Mouse (Mus musculus): ENCODE data around the gene Cenpv. TPM values are rescaled to one million over a fixed set of nuclear protein-coding genes. Genes with fewer than 3 reads are reported as not detected.

Cenpv gene
- polyA plus RNA-seq, 1 experiment: 7.3 TPM

GRCm38 (mm10) chr11:62540969-62541368 lies 1.9 kb upstream of the Cenpv start:
- TF ChIP-seq POLR2A (IDR thresholded peaks at IDR 0.05; ENCODE audit: low read depth, low read length) (no peak), CTCF (IDR thresholded peaks at IDR 0.05; ENCODE audit: borderline replicate concordance, insufficient read depth, low read length) (no peak)
- peaks cover 3% of the 10 kb centered on the region; the same call in 1 of the 2 replicates for H3K4me1 ChIP-seq (ENCODE audit: control insufficient read depth, insufficient read depth, low read length)
- no peak overlapping the region for H3K4me3 ChIP-seq (ENCODE audit: insufficient read depth, low read length)
- H3K27ac ChIP-seq (ENCODE audit: insufficient read depth, low read length): no peak overlapping the region

DNA sequence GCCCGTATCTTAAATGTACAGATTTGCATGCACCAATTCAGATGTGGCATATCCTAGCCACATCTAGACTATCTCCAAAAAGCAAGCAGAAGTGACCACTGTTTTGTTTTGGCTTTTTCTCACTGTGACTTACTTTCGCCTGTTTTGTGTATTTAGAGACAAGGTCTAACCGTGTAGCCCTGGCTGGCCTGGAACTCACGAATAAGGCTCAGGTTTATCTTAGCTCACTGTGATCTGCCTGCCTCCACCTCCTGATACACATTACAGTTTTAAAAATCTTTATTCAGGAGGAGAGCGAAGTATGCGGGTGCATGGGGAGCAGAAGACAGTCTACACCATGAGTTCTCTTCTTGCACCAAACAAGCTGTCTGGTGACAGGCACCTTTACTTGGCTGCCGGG lies 1.1 kb upstream of the Cenpv start:
- Histone ChIP-seq H3K4me1 (ENCODE audit: control insufficient read depth, insufficient read depth, low read length) (peaks cover 3% of the 10 kb centered on the region; the same call in 1 of the 2 replicates), H3K27ac (ENCODE audit: insufficient read depth, low read length) (no peak overlapping the region), H3K4me3 (ENCODE audit: insufficient read depth, low read length) (no peak overlapping the region)
- TF ChIP-seq POLR2A (IDR thresholded peaks at IDR 0.05; ENCODE audit: low read depth, low read length) (no peak), CTCF (IDR thresholded peaks at IDR 0.05; ENCODE audit: borderline replicate concordance, insufficient read depth, low read length) (no peak)

GRCm38 (mm10) chr11:62538321-62539088 lies 556 bp downstream of the Cenpv start:
- no peak for TF ChIP-seq CTCF (IDR thresholded peaks at IDR 0.05; ENCODE audit: borderline replicate concordance, insufficient read depth, low read length)
- no peak for TF ChIP-seq POLR2A (IDR thresholded peaks at IDR 0.05; ENCODE audit: low read depth, low read length)
- peaks cover 3% of the 10 kb centered on the region; the same call in 1 of the 2 replicates for H3K4me1 ChIP-seq (ENCODE audit: control insufficient read depth, insufficient read depth, low read length)
- no peak overlapping the region for H3K27ac ChIP-seq (ENCODE audit: insufficient read depth, low read length)
- H3K4me3 ChIP-seq (ENCODE audit: insufficient read depth, low read length): peak overlapping the region; percentile 55

GRCm38 (mm10) chr11:62537590-62537989 lies 1.5 kb downstream of the Cenpv start:
- Histone ChIP-seq H3K4me1 (ENCODE audit: control insufficient read depth, insufficient read depth, low read length) (peaks cover 3% of the 10 kb centered on the region; the same call in 1 of the 2 replicates), H3K4me3 (ENCODE audit: insufficient read depth, low read length) (no peak overlapping the region), H3K27ac (ENCODE audit: insufficient read depth, low read length) (no peak overlapping the region)
- TF ChIP-seq POLR2A (IDR thresholded peaks at IDR 0.05; ENCODE audit: low read depth, low read length) (no peak), CTCF (IDR thresholded peaks at IDR 0.05; ENCODE audit: borderline replicate concordance, insufficient read depth, low read length) (no peak)

- Histone ChIP-seq H3K4me3 (ENCODE audit: insufficient read depth, low read length) (no peak overlapping the region), H3K4me1 (ENCODE audit: control insufficient read depth, insufficient read depth, low read length) (peaks cover 3% of the 10 kb centered on the region; the same call in 1 of the 2 replicates), H3K27ac (ENCODE audit: insufficient read depth, low read length) (no peak overlapping the region)
- TF ChIP-seq CTCF (IDR thresholded peaks at IDR 0.05; ENCODE audit: borderline replicate concordance, insufficient read depth, low read length): no peak
- no peak for TF ChIP-seq POLR2A (IDR thresholded peaks at IDR 0.05; ENCODE audit: low read depth, low read length)
Measured at GRCm38 (mm10) chr11:62537089-62537488, 2.0 kb downstream of the Cenpv start.

DNA sequence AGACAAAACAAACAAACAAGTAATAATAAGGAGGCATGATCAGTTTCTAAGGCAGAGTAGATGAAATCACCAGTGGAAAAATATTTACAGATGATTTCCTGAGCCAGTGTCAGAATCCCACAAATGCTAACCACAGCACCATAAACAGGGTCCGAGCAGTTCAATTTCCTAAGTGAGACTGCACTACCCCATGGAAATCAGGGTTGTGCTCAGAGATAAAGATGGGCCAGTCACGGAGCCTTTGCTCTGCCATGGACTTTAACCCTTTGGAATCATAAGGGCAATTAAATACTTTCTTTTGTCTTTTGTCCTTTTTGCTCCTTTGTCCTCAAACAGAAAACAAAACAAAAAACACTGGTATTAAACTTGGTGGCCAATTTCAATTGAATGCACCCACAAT lies 16.8 kb downstream of the Cenpv start:
- Histone ChIP-seq H3K27ac (ENCODE audit: insufficient read depth, low read length) (no peak overlapping the region), H3K4me1 (ENCODE audit: control insufficient read depth, insufficient read depth, low read length) (no peaks in the 10 kb centered on the region), H3K4me3 (ENCODE audit: insufficient read depth, low read length) (no peak overlapping the region)
- TF ChIP-seq CTCF (IDR thresholded peaks at IDR 0.05; ENCODE audit: borderline replicate concordance, insufficient read depth, low read length) (no peak), POLR2A (IDR thresholded peaks at IDR 0.05; ENCODE audit: low read depth, low read length) (no peak)

DNA sequence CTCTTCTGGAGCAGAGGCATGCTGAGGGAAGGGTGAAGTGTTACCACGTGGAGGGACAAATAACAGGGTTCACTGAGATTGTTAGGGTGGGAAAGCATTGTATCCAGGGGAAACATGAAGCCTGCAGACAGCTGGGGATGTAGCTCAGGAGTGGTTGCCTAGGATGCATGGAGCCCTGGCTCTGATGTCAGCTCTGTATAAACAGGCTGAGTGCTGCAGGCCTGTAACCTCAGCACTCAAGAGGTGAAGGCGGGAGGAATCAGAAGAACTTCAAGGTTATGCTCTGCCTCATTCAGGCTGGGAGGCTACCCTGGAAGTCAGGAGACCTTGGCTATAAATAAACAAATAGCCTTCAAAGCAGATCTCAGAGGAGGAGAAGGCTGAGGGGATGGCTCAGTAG lies 20.1 kb downstream of the Cenpv start:
- no peak overlapping the region for H3K4me3 ChIP-seq (ENCODE audit: insufficient read depth, low read length)
- H3K4me1 ChIP-seq (ENCODE audit: control insufficient read depth, insufficient read depth, low read length): no peaks in the 10 kb centered on the region
- H3K27ac ChIP-seq (ENCODE audit: insufficient read depth, low read length): no peak overlapping the region
- no peak for TF ChIP-seq CTCF (IDR thresholded peaks at IDR 0.05; ENCODE audit: borderline replicate concordance, insufficient read depth, low read length)
- no peak for TF ChIP-seq POLR2A (IDR thresholded peaks at IDR 0.05; ENCODE audit: low read depth, low read length)

- Histone ChIP-seq H3K4me1 (ENCODE audit: control insufficient read depth, insufficient read depth, low read length) (no peaks in the 10 kb centered on the region), H3K4me3 (ENCODE audit: insufficient read depth, low read length) (no peak overlapping the region), H3K27ac (ENCODE audit: insufficient read depth, low read length) (no peak overlapping the region)
- TF ChIP-seq CTCF (IDR thresholded peaks at IDR 0.05; ENCODE audit: borderline replicate concordance, insufficient read depth, low read length): no peak
- TF ChIP-seq POLR2A (IDR thresholded peaks at IDR 0.05; ENCODE audit: low read depth, low read length): no peak
Measured at GRCm38 (mm10) chr11:62513311-62513710, 25.8 kb downstream of the Cenpv start.

DNA sequence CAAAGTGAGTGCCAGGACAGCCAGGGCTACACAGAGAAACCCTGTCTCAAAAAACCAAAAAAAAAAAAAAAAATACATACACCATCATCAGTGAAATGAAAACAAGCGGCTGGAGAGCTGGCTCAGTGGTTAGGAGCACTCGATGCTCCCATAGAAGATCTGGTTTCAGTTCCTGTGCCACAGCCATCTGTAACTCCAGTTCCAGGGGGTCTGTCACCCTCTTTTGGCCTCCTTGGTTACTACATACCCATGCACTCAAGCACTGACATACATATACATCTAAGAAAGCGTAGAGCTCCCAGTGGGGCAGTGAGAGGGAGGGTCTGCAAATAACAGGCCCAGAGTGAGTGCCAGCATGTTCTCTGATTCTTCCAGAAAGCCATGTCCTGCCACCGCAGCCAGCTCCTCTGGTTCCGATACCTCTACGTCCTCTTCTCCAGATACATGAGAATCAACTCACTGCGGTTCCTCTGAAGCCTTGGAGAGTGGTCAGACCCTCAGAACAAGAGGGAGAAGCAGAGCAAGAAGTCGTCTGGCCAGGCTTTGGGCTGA lies 26.5 kb downstream of the Cenpv start:
- no peak overlapping the region for H3K27ac ChIP-seq (ENCODE audit: insufficient read depth, low read length)
- TF ChIP-seq POLR2A (IDR thresholded peaks at IDR 0.05; ENCODE audit: low read depth, low read length): no peak
- no peak for TF ChIP-seq CTCF (IDR thresholded peaks at IDR 0.05; ENCODE audit: borderline replicate concordance, insufficient read depth, low read length)
- H3K4me1 ChIP-seq (ENCODE audit: control insufficient read depth, insufficient read depth, low read length): no peaks in the 10 kb centered on the region
- H3K4me3 ChIP-seq (ENCODE audit: insufficient read depth, low read length): no peak overlapping the region
